Mouse (Mus musculus): ENCODE data around the gene Trim11. TPM values are rescaled to one million over a fixed set of nuclear protein-coding genes. Genes with fewer than 3 reads are reported as not detected.

Trim11 gene
- polyA plus RNA-seq, 1 experiment from 2014 or later: 20.3 TPM

- 58% methylated on average over 6 of the region's 6 CpGs for WGBS
- no peaks in the 10 kb centered on the region for H3K27me3 ChIP-seq (ENCODE audit: control insufficient read depth, insufficient read depth, low read length)
- H3K4me3 ChIP-seq (ENCODE audit: low read depth, low read length): no peak overlapping the region
- no peak for ATAC-seq (ENCODE audit: insufficient number of reproducible peaks, insufficient read depth, low FRiP score, low read depth)
- no peak overlapping the region for H3K27ac ChIP-seq (ENCODE audit: low read length)
- no peaks in the 10 kb centered on the region for H3K4me1 ChIP-seq (ENCODE audit: control insufficient read depth, insufficient read depth, low read length)
- no peaks in the 10 kb centered on the region; the same call in 1 of the 2 replicates for H3K36me3 ChIP-seq (ENCODE audit: control insufficient read depth, insufficient read depth, low read length)
- H3K9ac ChIP-seq (replicated peaks; ENCODE audit: low read depth, low read length): no peak overlapping the region
- no peaks in the 10 kb centered on the region for H3K9me3 ChIP-seq (ENCODE audit: control insufficient read depth, low read depth, low read length)
- no peak overlapping the region for H3K4me2 ChIP-seq (replicated peaks; ENCODE audit: low read depth, low read length)
Observed at GRCm38 (mm10) chr11:58969659-58970058, 8.2 kb upstream of the Trim11 start.

GRCm38 (mm10) chr11:58970831-58971530 is 6.9 kb upstream of the Trim11 start:
- Histone ChIP-seq H3K4me1 (ENCODE audit: control insufficient read depth, insufficient read depth, low read length) (no peaks in the 10 kb centered on the region), H3K27ac (ENCODE audit: low read length) (no peak overlapping the region), H3K36me3 (ENCODE audit: control insufficient read depth, insufficient read depth, low read length) (no peaks in the 10 kb centered on the region; the same call in 1 of the 2 replicates), H3K4me2 (replicated peaks; ENCODE audit: low read depth, low read length) (no peak overlapping the region), H3K27me3 (ENCODE audit: control insufficient read depth, insufficient read depth, low read length) (no peaks in the 10 kb centered on the region), H3K4me3 (ENCODE audit: low read depth, low read length) (no peak overlapping the region), H3K9ac (replicated peaks; ENCODE audit: low read depth, low read length) (no peak overlapping the region), H3K9me3 (ENCODE audit: control insufficient read depth, low read depth, low read length) (no peaks in the 10 kb centered on the region)
- WGBS: 88% methylated on average over 21 of the region's 21 CpGs
- ATAC-seq (ENCODE audit: insufficient number of reproducible peaks, insufficient read depth, low FRiP score, low read depth): no peak

- H3K27me3 ChIP-seq (ENCODE audit: control insufficient read depth, insufficient read depth, low read length): no peaks in the 10 kb centered on the region
- no peak overlapping the region for H3K27ac ChIP-seq (ENCODE audit: low read length)
- ATAC-seq (ENCODE audit: insufficient number of reproducible peaks, insufficient read depth, low FRiP score, low read depth): no peak
- no peak overlapping the region for H3K9ac ChIP-seq (replicated peaks; ENCODE audit: low read depth, low read length)
- H3K36me3 ChIP-seq (ENCODE audit: control insufficient read depth, insufficient read depth, low read length): no peaks in the 10 kb centered on the region; the same call in 1 of the 2 replicates
- H3K4me2 ChIP-seq (replicated peaks; ENCODE audit: low read depth, low read length): no peak overlapping the region
- H3K9me3 ChIP-seq (ENCODE audit: control insufficient read depth, low read depth, low read length): no peaks in the 10 kb centered on the region
- 96% methylated on average over 3 of the region's 3 CpGs for WGBS
- H3K4me3 ChIP-seq (ENCODE audit: low read depth, low read length): no peak overlapping the region
- H3K4me1 ChIP-seq (ENCODE audit: control insufficient read depth, insufficient read depth, low read length): no peaks in the 10 kb centered on the region
Observed at GRCm38 (mm10) chr11:58971796-58972195, 6.1 kb upstream of the Trim11 start.

DNA sequence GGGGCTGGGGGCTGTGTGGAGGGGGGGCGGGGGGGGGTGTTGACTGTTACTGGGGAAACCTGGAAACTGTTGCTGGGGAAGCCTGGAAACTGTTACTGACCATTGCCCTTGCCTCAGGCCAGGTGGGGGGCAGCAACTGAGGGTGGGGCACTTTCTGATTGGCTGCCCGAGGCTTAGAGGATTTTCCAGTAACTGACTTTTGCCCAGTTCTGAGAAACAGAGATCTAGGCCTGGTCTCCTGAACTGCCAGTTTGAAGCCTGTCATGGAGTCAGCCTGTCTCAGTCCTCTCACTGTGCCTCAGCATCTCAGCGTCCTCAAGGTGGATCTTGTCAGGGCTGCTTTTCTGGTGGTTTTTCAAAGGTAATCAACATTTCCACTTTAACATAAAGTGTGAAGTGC is 3.5 kb upstream of the Trim11 start:
- Histone ChIP-seq H3K27me3 (ENCODE audit: control insufficient read depth, insufficient read depth, low read length) (no peaks in the 10 kb centered on the region), H3K36me3 (ENCODE audit: control insufficient read depth, insufficient read depth, low read length) (no peaks in the 10 kb centered on the region; the same call in 1 of the 2 replicates), H3K9ac (replicated peaks; ENCODE audit: low read depth, low read length) (no peak overlapping the region), H3K9me3 (ENCODE audit: control insufficient read depth, low read depth, low read length) (no peaks in the 10 kb centered on the region), H3K4me2 (replicated peaks; ENCODE audit: low read depth, low read length) (no peak overlapping the region), H3K27ac (ENCODE audit: low read length) (no peak overlapping the region), H3K4me3 (ENCODE audit: low read depth, low read length) (no peak overlapping the region), H3K4me1 (ENCODE audit: control insufficient read depth, insufficient read depth, low read length) (peaks cover 8% of the 10 kb centered on the region)
- no peak for ATAC-seq (ENCODE audit: insufficient number of reproducible peaks, insufficient read depth, low FRiP score, low read depth)
- 78% methylated on average over 3 of the region's 3 CpGs for WGBS

GRCm38 (mm10) chr11:58977150-58977549 is 743 bp upstream of the Trim11 start:
- peaks cover 17% of the 10 kb centered on the region for H3K4me1 ChIP-seq (ENCODE audit: control insufficient read depth, insufficient read depth, low read length)
- no peaks in the 10 kb centered on the region for H3K9me3 ChIP-seq (ENCODE audit: control insufficient read depth, low read depth, low read length)
- peak overlapping the region; percentile 95 for H3K9ac ChIP-seq (replicated peaks; ENCODE audit: low read depth, low read length)
- H3K4me3 ChIP-seq (ENCODE audit: low read depth, low read length): peak overlapping the region; percentile 96
- H3K36me3 ChIP-seq (ENCODE audit: control insufficient read depth, insufficient read depth, low read length): peaks cover 3% of the 10 kb centered on the region; the same call in 1 of the 2 replicates
- peak overlapping the region; percentile 99 for H3K4me2 ChIP-seq (replicated peaks; ENCODE audit: low read depth, low read length)
- peak overlapping the region; percentile 81; the same call in 1 of the 2 replicates for H3K27ac ChIP-seq (ENCODE audit: low read length)
- no peaks in the 10 kb centered on the region for H3K27me3 ChIP-seq (ENCODE audit: control insufficient read depth, insufficient read depth, low read length)
- ATAC-seq (ENCODE audit: insufficient number of reproducible peaks, insufficient read depth, low FRiP score, low read depth): no peak
- WGBS: under 1% methylated on average over 29 of the region's 29 CpGs

- peak overlapping the region; percentile 95 for H3K9ac ChIP-seq (replicated peaks; ENCODE audit: low read depth, low read length)
- H3K4me1 ChIP-seq (ENCODE audit: control insufficient read depth, insufficient read depth, low read length): peaks cover 17% of the 10 kb centered on the region
- no peaks in the 10 kb centered on the region for H3K9me3 ChIP-seq (ENCODE audit: control insufficient read depth, low read depth, low read length)
- no peak for ATAC-seq (ENCODE audit: insufficient number of reproducible peaks, insufficient read depth, low FRiP score, low read depth)
- peaks cover 7% of the 10 kb centered on the region; the same call in 1 of the 2 replicates for H3K36me3 ChIP-seq (ENCODE audit: control insufficient read depth, insufficient read depth, low read length)
- peak overlapping the region; percentile 99 for H3K4me2 ChIP-seq (replicated peaks; ENCODE audit: low read depth, low read length)
- peak overlapping the region; percentile 96 for H3K4me3 ChIP-seq (ENCODE audit: low read depth, low read length)
- WGBS: under 1% methylated on average over 21 of the region's 21 CpGs
- peak overlapping the region; percentile 81 for H3K27ac ChIP-seq (ENCODE audit: low read length)
- no peaks in the 10 kb centered on the region for H3K27me3 ChIP-seq (ENCODE audit: control insufficient read depth, insufficient read depth, low read length)
Observed at GRCm38 (mm10) chr11:58977607-58978026, 276 bp upstream of the Trim11 start.

DNA sequence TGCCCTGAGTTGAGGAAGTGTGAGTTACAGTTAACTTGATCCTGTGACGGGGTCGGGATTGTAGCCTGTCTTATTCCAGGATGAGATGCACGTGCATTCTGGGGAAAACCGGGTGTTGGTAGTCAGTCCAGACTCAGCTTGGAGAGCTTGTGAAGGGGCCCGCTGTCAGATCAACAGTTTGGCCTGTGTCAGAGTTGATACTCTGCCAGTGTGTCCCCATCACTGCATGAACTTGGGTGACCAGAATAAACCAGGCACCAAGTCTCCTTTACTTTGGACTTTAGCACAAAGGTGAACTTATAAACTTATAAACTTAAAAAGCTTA is 775 bp downstream of the Trim11 start:
- Histone ChIP-seq H3K27me3 (ENCODE audit: control insufficient read depth, insufficient read depth, low read length) (no peaks in the 10 kb centered on the region), H3K4me1 (ENCODE audit: control insufficient read depth, insufficient read depth, low read length) (peaks cover 17% of the 10 kb centered on the region), H3K27ac (ENCODE audit: low read length) (no peak overlapping the region), H3K36me3 (ENCODE audit: control insufficient read depth, insufficient read depth, low read length) (peaks cover 10% of the 10 kb centered on the region; the same call in 1 of the 2 replicates), H3K4me3 (ENCODE audit: low read depth, low read length) (peak overlapping the region; percentile 96), H3K9me3 (ENCODE audit: control insufficient read depth, low read depth, low read length) (no peaks in the 10 kb centered on the region), H3K4me2 (replicated peaks; ENCODE audit: low read depth, low read length) (peak overlapping the region; percentile 99), H3K9ac (replicated peaks; ENCODE audit: low read depth, low read length) (peak overlapping the region; percentile 95)
- no peak for ATAC-seq (ENCODE audit: insufficient number of reproducible peaks, insufficient read depth, low FRiP score, low read depth)
- whole genome bisulfite sequencing: under 1% methylated on average over 5 of the region's 5 CpGs

GRCm38 (mm10) chr11:58979183-58979582 is 1.3 kb downstream of the Trim11 start:
- Histone ChIP-seq H3K36me3 (ENCODE audit: control insufficient read depth, insufficient read depth, low read length) (peaks cover 10% of the 10 kb centered on the region; the same call in 1 of the 2 replicates), H3K9me3 (ENCODE audit: control insufficient read depth, low read depth, low read length) (no peaks in the 10 kb centered on the region), H3K4me3 (ENCODE audit: low read depth, low read length) (peak overlapping the region; percentile 96), H3K4me1 (ENCODE audit: control insufficient read depth, insufficient read depth, low read length) (peaks cover 17% of the 10 kb centered on the region), H3K27me3 (ENCODE audit: control insufficient read depth, insufficient read depth, low read length) (no peaks in the 10 kb centered on the region), H3K4me2 (replicated peaks; ENCODE audit: low read depth, low read length) (peak overlapping the region; percentile 99), H3K27ac (ENCODE audit: low read length) (no peak overlapping the region), H3K9ac (replicated peaks; ENCODE audit: low read depth, low read length) (peak overlapping the region; percentile 29)
- 75% methylated on average over 3 of the region's 3 CpGs for WGBS
- ATAC-seq (ENCODE audit: insufficient number of reproducible peaks, insufficient read depth, low FRiP score, low read depth): no peak
